Mouse (Mus musculus): ENCODE measurements around the gene Sgf29.

GRCm38 (mm10) chr7:126606611-126607010 lies 42.5 kb upstream of the Sgf29 start:
- no peak for TF ChIP-seq CTCF (IDR thresholded peaks at IDR 0.05; ENCODE audit: extremely low read depth, insufficient read depth, insufficient read length, insufficient replicate concordance)
- no peak for TF ChIP-seq POLR2A (IDR thresholded peaks at IDR 0.05; ENCODE audit: low read depth, low read length)

Measured in spleen, adult 2 months (tissue).